Mouse (Mus musculus) small intestine, adult 2 months (tissue): ENCODE results near the gene Cdh6.

Experiments
- CTCF ChIP-seq: fragments of 200-500 bp; IDR thresholded peaks from 2 replicates; pipeline ENCODE4 v1.5.1; 2012; ENCODE audit warnings: low read depth, mild to moderate bottlenecking, control low read depth, inconsistent platforms, low read length, moderate library complexity, mixed read lengths; ENCODE audit not compliant: insufficient replicate concordance, insufficient read length; ENCODE audit errors: extremely low read depth
- POLR2A ChIP-seq: fragments of 200-500 bp; IDR thresholded peaks from 2 replicates; pipeline ENCODE4 v1.6.1; 2012; ENCODE audit warnings: low read depth, mild to moderate bottlenecking, control low read depth, inconsistent platforms, low read length, moderate library complexity

DNA sequence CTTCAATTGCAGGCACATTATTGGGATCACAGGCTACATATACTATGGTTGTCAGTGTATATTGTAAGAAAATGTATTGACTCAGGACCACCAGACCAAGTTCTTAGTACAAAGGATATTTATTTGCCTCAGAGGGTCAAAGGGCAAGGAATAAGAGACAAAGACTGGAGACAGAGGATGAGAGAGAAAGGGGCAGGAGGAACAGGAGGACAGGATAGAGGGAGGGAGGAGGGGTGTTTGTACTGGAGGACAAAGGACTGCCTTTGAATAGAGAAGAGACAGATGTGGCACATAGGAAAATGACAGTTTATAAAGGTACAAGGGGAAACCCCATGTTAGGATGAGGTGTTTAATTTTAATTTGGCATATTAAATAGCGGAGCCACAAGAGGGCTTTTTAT is 39.5 kb upstream of the Cdh6 start:
- TF ChIP-seq POLR2A (no peak), CTCF (no peak)
